Mouse (Mus musculus) lung, adult 2 months (tissue): ENCODE measurements around the gene Lamc3.

Experiments
- CTCF ChIP-seq: fragments of 200-500 bp; IDR thresholded peaks from 2 replicates; pipeline ENCODE4 v1.5.1; 2011; ENCODE audit warnings: mild to moderate bottlenecking, low read length, control low read depth; ENCODE audit not compliant: insufficient read depth
- POLR2A ChIP-seq: fragments of 200-500 bp; IDR thresholded peaks from 2 replicates; pipeline ENCODE4 v1.6.1; 2011; ENCODE audit warnings: low read depth, mild to moderate bottlenecking, control low read depth, low read length, borderline replicate concordance; ENCODE audit errors: extremely low read depth

DNA sequence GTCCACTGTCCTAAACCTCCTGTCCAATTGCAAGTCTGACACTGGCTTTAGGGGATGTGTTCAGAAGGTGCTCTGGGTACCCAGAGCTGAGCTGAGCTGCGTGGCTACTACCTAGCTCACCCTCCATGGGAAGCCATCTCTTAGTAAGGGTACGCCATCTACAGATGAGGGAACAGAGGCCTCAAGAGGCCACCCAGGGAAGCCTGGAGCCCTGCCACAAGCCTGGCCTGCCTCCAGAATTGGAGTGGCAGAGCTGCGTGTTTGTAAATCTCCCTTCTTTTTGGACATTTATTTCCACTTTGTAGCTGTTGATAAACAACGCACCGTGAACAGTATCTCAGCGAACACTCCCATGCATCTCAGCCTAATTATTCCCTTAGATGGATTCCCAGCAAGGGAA lies 29.9 kb upstream of the Lamc3 start:
- TF ChIP-seq CTCF (no peak), POLR2A (no peak)
